Mouse (Mus musculus) liver, embryonic 14 days (tissue): ENCODE data around the gene Pcid2. TPM values are rescaled to one million over a fixed set of nuclear protein-coding genes. Genes with fewer than 3 reads are reported as not detected.

Experiments used
- polyA plus RNA-seq: library from polyadenylated mRNA; depleted of rRNA; stranded (reverse); fragments of >200 nt; gene quantifications from 2 replicates; pipeline ENCODE4 v1.2.3, GENCODE M21; 2012; rRNA removed

Gene Pcid2
- 9.9 and 11.5 TPM in 2 replicates for polyA plus RNA-seq

DNA sequence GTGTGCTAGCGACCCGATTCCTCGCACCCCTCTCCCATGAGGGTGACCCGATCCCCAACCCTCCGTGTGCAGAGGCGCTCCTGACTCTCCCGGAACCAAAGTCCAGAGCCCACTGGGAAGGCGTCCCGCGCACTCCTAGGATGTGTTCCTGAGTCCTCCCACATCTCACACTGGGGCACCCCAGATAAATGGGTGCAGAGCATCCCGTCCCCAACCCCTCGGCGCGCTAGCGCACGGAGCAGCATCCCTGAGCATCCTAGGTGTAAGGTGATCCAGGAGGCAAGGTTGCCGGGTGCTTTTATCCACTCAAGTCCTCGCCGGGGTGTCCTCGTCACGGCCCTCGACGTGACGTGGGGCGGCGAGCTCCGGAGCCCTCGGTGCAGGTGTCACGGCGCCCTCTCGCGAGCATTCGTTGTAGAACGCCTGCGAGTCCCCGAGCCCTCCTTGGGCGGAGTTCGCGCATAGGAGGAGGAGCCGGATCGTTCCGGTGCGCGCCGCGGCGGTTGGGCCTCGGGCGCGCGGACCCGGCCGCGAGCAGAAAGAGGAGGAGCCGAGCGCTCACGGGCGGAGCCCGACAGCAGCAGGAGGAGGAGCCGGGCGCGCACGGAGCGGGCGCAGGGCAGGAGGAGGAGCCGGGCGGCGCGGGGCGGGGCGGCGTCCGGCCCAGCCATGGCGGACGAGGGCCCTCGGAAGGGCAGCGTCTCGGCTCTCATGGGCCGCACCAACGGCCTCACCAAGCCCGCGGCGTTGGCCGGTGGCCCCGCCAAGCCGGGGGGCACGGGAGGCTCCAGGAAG, at the start of gene Pcid2, which contains the start of gene Cul4a:
Pcid2 (minus strand) TSS at position 373 of the 795 bp plus-strand sequence.
Cul4a (plus strand) TSS at position 535 of the 795 bp plus-strand sequence.

DNA sequence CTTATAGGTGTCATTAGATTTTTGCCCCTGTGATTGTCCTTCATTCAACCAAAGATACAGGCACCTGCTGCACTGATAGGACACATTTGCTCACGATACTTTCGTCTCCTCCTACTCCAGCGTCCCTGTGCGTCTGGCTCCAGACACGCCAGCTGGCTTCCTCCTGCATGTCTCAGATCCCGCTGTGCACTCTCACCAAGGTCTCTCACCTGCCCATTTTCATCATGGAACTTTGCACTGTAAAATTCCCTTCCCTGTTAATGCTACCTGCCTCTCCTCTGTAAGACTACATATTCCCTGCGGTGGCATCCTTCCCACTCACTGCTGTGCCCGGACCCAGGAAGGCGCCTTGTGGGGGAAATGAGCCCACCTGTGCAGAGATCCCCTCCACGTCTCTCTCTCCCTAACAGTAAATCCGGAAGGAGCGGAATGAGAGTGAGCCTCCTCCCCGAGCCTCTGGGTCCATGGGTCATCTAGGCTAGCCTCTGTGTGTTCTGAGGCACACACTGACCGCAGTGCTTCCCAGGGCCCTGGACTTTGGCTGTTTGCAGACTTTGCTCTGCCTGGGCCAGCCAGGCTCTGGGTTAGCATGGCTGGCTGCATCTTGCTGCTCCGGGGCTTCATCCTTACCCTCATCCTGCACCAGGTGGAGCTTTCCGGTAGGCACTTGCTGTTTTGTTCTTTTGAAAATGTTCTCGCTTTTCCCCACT, 44.7 kb downstream of the Pcid2 start, which contains the start of gene Proz:
Proz (plus strand) TSS at position 474 of the 710 bp plus-strand sequence.

GRCm38 (mm10) chr8:13037015-13037414, 68.2 kb downstream of the Pcid2 start, which contains the start of gene F10:
TSS of gene F10 (plus strand) at chr8:13037308.

Other genes with a start within 250 kb of the Pcid2 start
- 0.41 and 0.61 TPM in 2 replicates for gene Mcf2l, start 231.7 kb downstream of the Pcid2 start, polyA plus RNA-seq
- gene F7, start 79.4 kb downstream of the Pcid2 start, polyA plus RNA-seq: 5.4 and 5.9 TPM in 2 replicates
- gene F10, start 68.2 kb downstream of the Pcid2 start, polyA plus RNA-seq: 43.7 and 46.7 TPM in 2 replicates
- gene Proz, start 44.5 kb downstream of the Pcid2 start, polyA plus RNA-seq: 23.2 and 24.6 TPM in 2 replicates
- gene Cul4a, start 162 bp upstream of the Pcid2 start, polyA plus RNA-seq: 48.4 and 58.0 TPM in 2 replicates
- gene Lamp1, start 53.7 kb upstream of the Pcid2 start, polyA plus RNA-seq: 128 and 144 TPM in 2 replicates
- gene Grtp1, start 95.2 kb upstream of the Pcid2 start, polyA plus RNA-seq: 5.6 and 6.7 TPM in 2 replicates
- gene Adprhl1, start 148.7 kb upstream of the Pcid2 start, polyA plus RNA-seq: 0.09 TPM in 1 of 2 replicates, not detected in the other
- gene Dcun1d2, start 182.7 kb upstream of the Pcid2 start, polyA plus RNA-seq: 7.1 and 8.3 TPM in 2 replicates
- gene Tmco3, start 182.7 kb upstream of the Pcid2 start, polyA plus RNA-seq: 3.6 and 3.7 TPM in 2 replicates
- 98.6 and 119 TPM in 2 replicates for gene Tfdp1, start 233.3 kb upstream of the Pcid2 start, polyA plus RNA-seq